Mouse (Mus musculus) limb, embryonic 11.5 days (tissue): ENCODE data around the gene Zxdc. TPM values are rescaled to one million over a fixed set of nuclear protein-coding genes. Genes with fewer than 3 reads are reported as not detected.

ENCODE experiments used
- ATAC-seq: fragments of 200-750 bp; cut with Nextera tagmentation; 2 replicates; pipeline ENCODE4 v1.8.0; 2017; ENCODE audit warnings: low read depth; ENCODE audit not compliant: insufficient number of reproducible peaks, low FRiP score, low TSS enrichment
- DNase-seq: peaks from one replicate; pipeline ENCODE4 v3.0.0-alpha.2; 2015; ENCODE audit warnings: low spot score
- H3K27ac ChIP-seq: fragments of 300-500 bp; sonication (generic); replicated peaks from 2 replicates; pipeline ENCODE4 v1.5.1; 2014; ENCODE audit warnings: low read depth, mild to moderate bottlenecking, low read length
- H3K27me3 ChIP-seq: fragments of 300-500 bp; sonication (generic); 2 replicates; pipeline ENCODE4 v1.6.1; 2014; ENCODE audit warnings: mild to moderate bottlenecking, low read length, mixed read lengths; ENCODE audit not compliant: control insufficient read depth, insufficient read depth
- H3K36me3 ChIP-seq: fragments of 300-500 bp; sonication (generic); 2 replicates; pipeline ENCODE4 v1.6.1; 2014; ENCODE audit warnings: mild to moderate bottlenecking, low read length, moderate library complexity, mixed read lengths; ENCODE audit not compliant: control insufficient read depth, insufficient read depth
- H3K4me1 ChIP-seq: fragments of 300-500 bp; sonication (generic); 2 replicates; pipeline ENCODE4 v1.6.1; 2014; ENCODE audit warnings: low read length, mixed read lengths; ENCODE audit not compliant: control insufficient read depth, insufficient read depth
- H3K4me2 ChIP-seq: fragments of 300-500 bp; sonication (generic); 2 replicates; pipeline ENCODE4 v1.6.1; 2014; ENCODE audit warnings: low read depth, mild to moderate bottlenecking, moderate library complexity; ENCODE audit not compliant: severe bottlenecking
- H3K4me3 ChIP-seq: fragments of 300-500 bp; sonication (generic); 2 replicates; pipeline ENCODE4 v1.5.1; 2014; ENCODE audit warnings: low read depth, low read length
- H3K9ac ChIP-seq: fragments of 300-500 bp; sonication (generic); 2 replicates; pipeline ENCODE4 v1.6.1; 2014; ENCODE audit warnings: mild to moderate bottlenecking, low read length
- H3K9me3 ChIP-seq: fragments of 300-500 bp; sonication (generic); 2 replicates; pipeline ENCODE4 v1.6.1; 2016; ENCODE audit warnings: low read length; ENCODE audit not compliant: control insufficient read depth
- WGBS: fragments of 180-500 bp; shearing (Covaris S2); extraction: QIAGEN DNeasy Blood & Tissue Kit; methylation state at CpG from one replicate; pipeline ENCODE4 v1.1.7; 2014; 5-methylcytosine and 5-hydroxymethylcytosine counted together
- polyA plus RNA-seq: library from polyadenylated mRNA; unstranded; fragments of >200 nt; fragmentation: Nextera tagmentation; extraction: Ambion mirVana; gene quantifications from 2 replicates; pipeline ENCODE4 v1.2.1, GENCODE M21; 2014

Zxdc gene
- polyA plus RNA-seq, 1 experiment from 2014 or later: 8.1 TPM

GRCm38 (mm10) chr6:90360024-90360781, 9.1 kb upstream of the Zxdc start:
- DNase-seq (peak; percentile 41), ATAC-seq (peak; percentile 58)
- Histone ChIP-seq H3K27ac (no peak overlapping the region), H3K36me3 (no peaks in the 10 kb centered on the region), H3K4me2 (no peak overlapping the region), H3K4me3 (no peak overlapping the region), H3K4me1 (peaks cover 7% of the 10 kb centered on the region; the same call in 1 of the 2 replicates), H3K9ac (no peak overlapping the region), H3K27me3 (no peaks in the 10 kb centered on the region), H3K9me3 (no peaks in the 10 kb centered on the region)
- WGBS: 32% methylated on average over 7 of the region's 7 CpGs

DNA sequence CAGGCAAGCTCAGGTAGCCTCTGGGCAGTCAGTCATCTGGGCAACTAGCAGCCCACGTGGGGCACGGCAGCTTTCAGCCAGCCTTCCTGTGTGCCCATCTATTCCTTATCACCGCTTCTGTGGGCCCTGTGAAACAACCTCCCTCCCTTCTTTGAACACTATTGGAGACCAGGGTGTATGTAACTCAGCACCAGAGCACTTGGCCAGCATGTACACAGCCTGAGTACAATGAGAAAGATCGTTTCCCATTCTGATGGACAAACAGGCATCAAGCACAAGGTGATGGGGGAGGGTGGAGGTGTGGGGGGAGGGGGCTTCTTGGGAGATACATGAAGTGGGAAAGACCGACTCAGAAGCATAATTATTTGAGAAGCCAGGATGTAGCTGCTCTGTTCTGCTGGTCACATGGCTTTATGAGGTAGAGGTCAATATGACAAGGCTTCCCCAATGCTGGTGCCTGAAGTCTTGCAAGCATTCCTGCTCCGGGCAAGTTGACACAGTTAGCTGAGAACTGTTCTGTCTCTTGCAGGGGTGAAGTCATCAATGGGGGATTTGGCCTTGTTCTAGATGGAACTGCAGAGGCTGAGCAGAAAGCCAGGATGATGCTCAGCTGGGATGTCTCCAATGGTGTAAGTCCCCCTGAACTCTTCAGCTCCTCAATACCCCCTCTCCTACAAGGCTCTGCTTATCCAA, 8.2 kb upstream of the Zxdc start:
- Histone ChIP-seq H3K9me3 (no peaks in the 10 kb centered on the region), H3K9ac (no peak overlapping the region), H3K4me2 (no peak overlapping the region), H3K4me3 (no peak overlapping the region), H3K27ac (no peak overlapping the region), H3K4me1 (peaks cover 7% of the 10 kb centered on the region; the same call in 1 of the 2 replicates), H3K36me3 (no peaks in the 10 kb centered on the region), H3K27me3 (no peaks in the 10 kb centered on the region)
- DNase-seq (no peak), ATAC-seq (no peak)
- WGBS: 87% methylated on average over 6 of the region's 6 CpGs

GRCm38 (mm10) chr6:90363301-90363700, 6.0 kb upstream of the Zxdc start:
- DNase-seq (no peak), ATAC-seq (no peak)
- no peak overlapping the region for H3K9ac ChIP-seq
- H3K4me2 ChIP-seq: no peak overlapping the region
- H3K4me1 ChIP-seq: peaks cover 7% of the 10 kb centered on the region; the same call in 1 of the 2 replicates
- H3K27ac ChIP-seq: no peak overlapping the region
- H3K4me3 ChIP-seq: no peak overlapping the region
- 82% methylated on average over 5 of the region's 5 CpGs for WGBS
- H3K9me3 ChIP-seq: no peaks in the 10 kb centered on the region
- H3K36me3 ChIP-seq: no peaks in the 10 kb centered on the region
- H3K27me3 ChIP-seq: no peaks in the 10 kb centered on the region

GRCm38 (mm10) chr6:90369725-90370553, 647 bp downstream of the Zxdc start:
- H3K4me1 ChIP-seq: peaks cover 12% of the 10 kb centered on the region; the same call in 1 of the 2 replicates
- peaks cover 3% of the 10 kb centered on the region for H3K36me3 ChIP-seq
- DNase-seq: peak; percentile 56
- H3K4me3 ChIP-seq: peak overlapping the region; percentile 83
- peak overlapping the region; percentile 100 for H3K4me2 ChIP-seq
- ATAC-seq: peak; percentile 72
- H3K9me3 ChIP-seq: no peaks in the 10 kb centered on the region
- no peak overlapping the region for H3K27ac ChIP-seq
- WGBS: under 1% methylated on average over 70 of the region's 98 CpGs
- H3K9ac ChIP-seq: peak overlapping the region; percentile 74
- no peaks in the 10 kb centered on the region for H3K27me3 ChIP-seq

- Histone ChIP-seq H3K4me3 (no peak overlapping the region), H3K9me3 (no peaks in the 10 kb centered on the region), H3K4me1 (peaks cover 12% of the 10 kb centered on the region; the same call in 1 of the 2 replicates), H3K27ac (no peak overlapping the region), H3K9ac (no peak overlapping the region), H3K27me3 (no peaks in the 10 kb centered on the region), H3K4me2 (no peak overlapping the region), H3K36me3 (peaks cover 11% of the 10 kb centered on the region)
- WGBS: 91% methylated on average over 4 of the region's 4 CpGs
- DNase-seq (no peak), ATAC-seq (no peak)
These were observed 5.4 kb downstream of the Zxdc start for GRCm38 (mm10) chr6:90374647-90375046.

DNA sequence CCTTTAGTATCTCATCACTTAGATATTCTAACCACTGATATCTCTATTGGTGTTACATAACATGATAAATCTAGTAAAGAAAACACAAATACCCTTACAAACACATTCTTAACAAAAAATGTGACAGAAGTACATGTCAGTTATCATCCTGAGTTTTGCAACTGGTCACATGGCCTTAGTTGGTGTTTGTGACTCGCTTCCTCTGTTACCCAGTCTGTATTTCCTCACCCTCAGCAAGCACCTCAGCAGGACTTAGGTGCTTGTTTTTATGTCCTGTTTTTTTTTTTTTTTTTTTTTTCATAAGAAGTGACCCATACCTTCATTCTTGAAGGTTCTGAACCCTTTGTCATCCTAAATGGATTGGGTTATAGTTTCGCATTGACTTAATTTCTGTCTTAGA, 8.4 kb downstream of the Zxdc start:
- Histone ChIP-seq H3K27ac (no peak overlapping the region), H3K36me3 (peaks cover 19% of the 10 kb centered on the region), H3K9ac (no peak overlapping the region), H3K4me2 (no peak overlapping the region), H3K9me3 (no peaks in the 10 kb centered on the region), H3K4me3 (no peak overlapping the region), H3K27me3 (no peaks in the 10 kb centered on the region), H3K4me1 (no peaks in the 10 kb centered on the region)
- DNase-seq: no peak
- 93% methylated on average over 2 of the region's 2 CpGs for WGBS
- no peak for ATAC-seq

- H3K4me1 ChIP-seq: no peaks in the 10 kb centered on the region
- H3K4me3 ChIP-seq: no peak overlapping the region
- DNase-seq (no peak), ATAC-seq (no peak)
- no peaks in the 10 kb centered on the region for H3K27me3 ChIP-seq
- no peak overlapping the region for H3K9ac ChIP-seq
- H3K4me2 ChIP-seq: no peak overlapping the region
- H3K27ac ChIP-seq: no peak overlapping the region
- no peaks in the 10 kb centered on the region for H3K9me3 ChIP-seq
- WGBS: 90% methylated on average over 2 of the region's 2 CpGs
- H3K36me3 ChIP-seq: peaks cover 20% of the 10 kb centered on the region
These were observed 12.2 kb downstream of the Zxdc start for GRCm38 (mm10) chr6:90381465-90381864.

- 88% methylated on average over 4 of the region's 4 CpGs for WGBS
- no peak overlapping the region for H3K4me3 ChIP-seq
- H3K9me3 ChIP-seq: no peaks in the 10 kb centered on the region
- no peak overlapping the region for H3K4me2 ChIP-seq
- no peak for ATAC-seq
- H3K36me3 ChIP-seq: no peaks in the 10 kb centered on the region; the same call in 1 of the 2 replicates
- H3K4me1 ChIP-seq: no peaks in the 10 kb centered on the region
- H3K9ac ChIP-seq: no peak overlapping the region
- no peak overlapping the region for H3K27ac ChIP-seq
- no peak for DNase-seq
- no peaks in the 10 kb centered on the region for H3K27me3 ChIP-seq
These were observed 21.3 kb downstream of the Zxdc start for GRCm38 (mm10) chr6:90390629-90391028.
